In the genomic region with DNA sequence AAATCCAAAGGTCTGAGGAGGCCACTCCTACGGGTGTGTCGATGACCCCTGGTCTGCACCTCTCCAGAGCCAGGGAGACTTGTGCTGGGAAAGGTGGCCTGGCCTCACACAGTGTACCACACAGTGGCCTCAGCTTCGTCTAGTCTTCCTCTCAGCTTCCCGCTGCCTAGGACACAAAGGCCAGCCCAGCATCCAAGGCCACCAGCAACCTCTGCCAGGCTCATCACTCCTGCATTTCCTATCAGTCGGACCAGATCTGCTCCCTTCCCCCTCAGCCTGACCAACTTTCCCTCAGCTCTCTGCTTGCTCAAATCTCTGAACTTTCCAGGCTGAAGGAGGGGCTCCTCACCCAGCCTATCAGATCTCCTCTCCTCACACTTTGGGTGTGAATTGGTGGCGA, we compare ENCODE assay signal across 22 mouse cellular contexts.
"Had no signal": no experiment of that assay in that cellular context is flagged by ENCODE, and none has a peak within 500 bp of the region (broad histone marks: within the 10 kb centered on the region; RNA-seq: fewer than 3 reads in every experiment).

No protein-coding gene starts in this region.

- DNase-seq: kidney, adult 8-10 months; kidney, postnatal 14 days; kidney, postnatal 4 days; liver; lung, adult 18-20 months; lung, postnatal 10 days; lung, postnatal 36 days; right cerebral cortex, adult 18-20 months; right cerebral cortex, postnatal 14 days; right cerebral cortex, postnatal 4 days; spleen, adult 18-20 months; thymus, postnatal 25 days had no signal

- H3K4me2 ChIP-seq: limb, embryonic 13.5 days; liver, embryonic 12.5 days; liver, embryonic 15.5 days; lung, embryonic 15.5 days; midbrain, embryonic 13.5 days; stomach, embryonic 15.5 days had no signal

- H3K27ac ChIP-seq: limb, embryonic 13.5 days; liver, embryonic 12.5 days; liver, embryonic 15.5 days; lung, embryonic 15.5 days; midbrain, embryonic 10.5 days; midbrain, embryonic 13.5 days; stomach, embryonic 15.5 days had no signal

- H3K4me3 ChIP-seq: limb, embryonic 13.5 days; liver, embryonic 12.5 days; liver, embryonic 15.5 days; lung, embryonic 15.5 days; megakaryocyte, embryonic 14.5 days; midbrain, embryonic 10.5 days; midbrain, embryonic 13.5 days; myocyte; stomach, embryonic 15.5 days had no signal

- H3K9me3 ChIP-seq: limb, embryonic 13.5 days; liver, embryonic 12.5 days; liver, embryonic 15.5 days; lung, embryonic 15.5 days; midbrain, embryonic 10.5 days; midbrain, embryonic 13.5 days; stomach, embryonic 15.5 days had no signal

- ATAC-seq: liver, embryonic 12.5 days; midbrain, embryonic 13.5 days; midbrain, embryonic 16.5 days had no signal

- H3K27me3 ChIP-seq: stomach, embryonic 15.5 days had no signal

- H3K9ac ChIP-seq: liver, embryonic 12.5 days; liver, embryonic 15.5 days; lung, embryonic 15.5 days; midbrain, embryonic 13.5 days; stomach, embryonic 15.5 days had no signal

- H3K36me3 ChIP-seq: limb, embryonic 13.5 days; liver, embryonic 12.5 days; liver, embryonic 15.5 days; lung, embryonic 15.5 days; midbrain, embryonic 10.5 days; midbrain, embryonic 13.5 days; stomach, embryonic 15.5 days had no signal
